Mouse (Mus musculus) retina, embryonic 14.5 days (tissue): ENCODE measurements at regions not wholly inside any gene's neighbourhood (a gene's known extent, or its start where the extent isn't known, plus 50 kb on each side); places are given as distances from the start of the nearest gene placed in this dataset.
"Not testable (repeated sequence)": the region's sequence is repeated elsewhere in the genome, so short reads cannot be mapped to it uniquely, and the experiment has no call there.

ENCODE experiments used
- DNase-seq: peaks from one replicate; pipeline ENCODE4 v3.0.0-alpha.2; 2015; ENCODE audit warnings: low spot score

GRCm38 (mm10) chr2:160507816-160508564 lies 137.7 kb upstream of the Top1 start:
- peak; percentile 83 for DNase-seq

GRCm38 (mm10) chr2:160510159-160510558 lies 135.5 kb upstream of the Top1 start:
- no peak for DNase-seq

GRCm38 (mm10) chr2:160510635-160511421 lies 134.9 kb upstream of the Top1 start:
- peak; percentile 32 for DNase-seq

- no peak for DNase-seq
Observed at GRCm38 (mm10) chr2:160515621-160516020, 130.1 kb upstream of the Top1 start.

- DNase-seq, result no peak
Observed at GRCm38 (mm10) chr2:160516526-160516925, 129.2 kb upstream of the Top1 start.

GRCm38 (mm10) chr2:160525301-160526205 lies 120.1 kb upstream of the Top1 start:
- DNase-seq, result no peak

GRCm38 (mm10) chr2:160526377-160527125 lies 119.1 kb upstream of the Top1 start:
- DNase-seq, result peak; percentile 80

GRCm38 (mm10) chr2:160529306-160529705 lies 116.4 kb upstream of the Top1 start:
- DNase-seq, result no peak

GRCm38 (mm10) chr2:160530377-160530776 lies 115.3 kb upstream of the Top1 start:
- no peak for DNase-seq

- DNase-seq, result no peak
Observed at GRCm38 (mm10) chr2:160537319-160537719, 108.4 kb upstream of the Top1 start.

GRCm38 (mm10) chr2:160545527-160545926 lies 100.2 kb upstream of the Top1 start:
- no peak for DNase-seq

- no peak for DNase-seq
Observed at GRCm38 (mm10) chr2:160552121-160552669, 93.5 kb upstream of the Top1 start.

- DNase-seq, result peak; percentile 67
Observed at GRCm38 (mm10) chr2:160561711-160562110, 84.0 kb upstream of the Top1 start.

- DNase-seq, result no peak
Observed at GRCm38 (mm10) chr2:160567813-160568212, 77.9 kb upstream of the Top1 start.

- no peak for DNase-seq
Observed at GRCm38 (mm10) chr2:160569496-160569895, 76.2 kb upstream of the Top1 start.

- peak; percentile 94 for DNase-seq
Observed at GRCm38 (mm10) chr2:160578384-160579320, 67.0 kb upstream of the Top1 start.

GRCm38 (mm10) chr2:160580250-160580649 lies 65.4 kb upstream of the Top1 start:
- no peak for DNase-seq

GRCm38 (mm10) chr2:160581029-160581428 lies 64.7 kb upstream of the Top1 start:
- peak; percentile 71 for DNase-seq

- DNase-seq, result not testable (repeated sequence)
Observed at GRCm38 (mm10) chr2:160583034-160583433, 62.7 kb upstream of the Top1 start.

- peak; percentile 66 for DNase-seq
Observed at GRCm38 (mm10) chr2:160583506-160583905, 62.2 kb upstream of the Top1 start.
